Comparison of ENCODE assay signal across 10 mouse cellular contexts in the genomic region with DNA sequence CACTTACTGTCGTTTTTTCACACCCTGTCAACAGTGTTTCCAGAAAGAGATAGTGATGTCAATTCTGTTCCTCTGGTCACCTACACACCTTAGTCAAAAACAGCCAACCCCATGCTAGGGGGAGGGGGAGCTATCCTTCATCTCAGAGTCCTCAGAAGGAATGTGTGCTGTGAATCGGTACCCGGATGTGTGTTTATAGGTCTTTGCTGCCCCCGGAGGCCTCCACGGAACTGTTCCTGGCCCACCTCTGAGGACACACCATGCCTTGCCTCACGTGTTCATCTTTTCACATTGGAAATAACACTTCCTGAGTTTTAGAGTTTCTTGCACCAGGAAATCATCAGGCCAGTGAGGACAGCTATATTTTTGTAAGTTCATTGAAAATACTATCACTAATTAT. TPM values are rescaled to one million over a fixed set of nuclear protein-coding genes. Genes with fewer than 3 reads are reported as not detected.
DNase-seq lines count a peak whose midpoint lies in the region.
"Had no signal": no experiment of that assay in that cellular context is flagged by ENCODE, and none has a peak within 500 bp of the region (broad histone marks: within the 10 kb centered on the region; RNA-seq: fewer than 3 reads in every experiment).

No protein-coding gene starts in this region.

- peak; percentile 20 to 55 for DNase-seq in cerebellum, postnatal 14 days
- no peak for DNase-seq in cerebellum, adult 11 months
- peak; percentile 15 for DNase-seq in lung, postnatal 10 days
- DNase-seq in lung, postnatal 36 days, result no peak
- DNase-seq in embryo, embryonic 10 days (ENCODE audit: low spot score), result peak; percentile 62
- peak; percentile 39 for DNase-seq in thymus, postnatal 0 days (ENCODE audit: low spot score)
- no peak for DNase-seq in frontal cortex, postnatal 10 days (ENCODE audit: low spot score in 2 of 2)
- DNase-seq in ovary, postnatal 10 days (ENCODE audit: low spot score), result no peak
- DNase-seq: kidney, adult 2 months; liver, embryonic 13.5 days had no signal

RNA-seq across cellular contexts. Expression of gene Ccdc32, which starts 51.1 kb away (rescaled TPM):
- polyA plus RNA-seq in thymus, postnatal 0 days (2015; fragmentation: Nextera tagmentation; extraction: Ambion mirVana), result 20.5 and 21.3 TPM in 2 replicates

RNA-seq across cellular contexts. Expression of gene Chst14, which starts 51.8 kb away (rescaled TPM):
- 6.6 and 7.7 TPM in 2 replicates for polyA plus RNA-seq in thymus, postnatal 0 days (2015; fragmentation: Nextera tagmentation; extraction: Ambion mirVana)

RNA-seq across cellular contexts. Expression of gene Rpusd2, which starts 56.5 kb away (rescaled TPM):
- 4.0 and 5.4 TPM in 2 replicates for polyA plus RNA-seq in thymus, postnatal 0 days (2015; fragmentation: Nextera tagmentation; extraction: Ambion mirVana)

Comparison
In these comparisons a context has a peak if more than half of its experiments do, and no peak if none do; other contexts are left out.
1. DNase-seq: peak in cerebellum, postnatal 14 days (2 of 2), lung, postnatal 10 days (single experiment), embryo, embryonic 10 days (single experiment) and thymus, postnatal 0 days (single experiment); none in cerebellum, adult 11 months (single experiment), lung, postnatal 36 days (single experiment), frontal cortex, postnatal 10 days (0 of 2) and ovary, postnatal 10 days (single experiment).